Mouse (Mus musculus): ENCODE measurements around the gene Edrf1. TPM values are rescaled to one million over a fixed set of nuclear protein-coding genes. Genes with fewer than 3 reads are reported as not detected.

Edrf1 gene
- total and polyA plus RNA-seq, 2 experiments = 8.0 to 18.7 TPM

GRCm38 (mm10) chr7:133634932-133635650, 2.3 kb upstream of the Edrf1 start:
- DNase-seq (ENCODE audit: extremely low read depth, low read depth, low spot score) = no peak
- Histone ChIP-seq H3K4me1 (ENCODE audit: control insufficient read depth, insufficient read depth, low read length) (peaks cover 4% of the 10 kb centered on the region), H3K27ac (replicated peaks; ENCODE audit: insufficient read depth, low read depth, low read length) (no peak overlapping the region), H3K4me3 (ENCODE audit: insufficient read depth, low read depth, low read length) (no peak overlapping the region), H3K79me2 (ENCODE audit: control insufficient read depth, insufficient read depth, low read length) (peaks cover 9% of the 10 kb centered on the region; the same call in 1 of the 2 replicates), H3K9ac (ENCODE audit: low read depth, low read length) (no peak overlapping the region), H3K27me3 (ENCODE audit: control insufficient read depth, insufficient read depth, low read length) (no peaks in the 10 kb centered on the region), H3K36me3 (ENCODE audit: control insufficient read depth, insufficient read depth, low read length) (peaks cover 7% of the 10 kb centered on the region)
- WGBS = 65% methylated on average over 10 of the region's 12 CpGs
- no peak for TF ChIP-seq POLR2A (IDR thresholded peaks at IDR 0.05; ENCODE audit: extremely low read depth, insufficient read depth, low read length)
- TF ChIP-seq CTCF (IDR thresholded peaks at IDR 0.05; ENCODE audit: low read depth, low read length) = no peak

- peak; percentile 75 for DNase-seq (ENCODE audit: extremely low read depth, low read depth, low spot score)
- Histone ChIP-seq H3K27me3 (ENCODE audit: control insufficient read depth, insufficient read depth, low read length) (no peaks in the 10 kb centered on the region), H3K4me1 (ENCODE audit: control insufficient read depth, insufficient read depth, low read length) (peaks cover 4% of the 10 kb centered on the region), H3K36me3 (ENCODE audit: control insufficient read depth, insufficient read depth, low read length) (peaks cover 20% of the 10 kb centered on the region), H3K27ac (replicated peaks; ENCODE audit: insufficient read depth, low read depth, low read length) (peak overlapping the region; percentile 57), H3K79me2 (ENCODE audit: control insufficient read depth, insufficient read depth, low read length) (peaks cover 9% of the 10 kb centered on the region; the same call in 1 of the 2 replicates), H3K9ac (ENCODE audit: low read depth, low read length) (peak overlapping the region; percentile 66), H3K4me3 (ENCODE audit: insufficient read depth, low read depth, low read length) (peak overlapping the region; percentile 64)
- peak; percentile 91 for TF ChIP-seq CTCF (IDR thresholded peaks at IDR 0.05; ENCODE audit: low read depth, low read length)
- TF ChIP-seq POLR2A (IDR thresholded peaks at IDR 0.05; ENCODE audit: extremely low read depth, insufficient read depth, low read length) = no peak
- 2% methylated on average over 21 of the region's 21 CpGs for WGBS
These were observed 498 bp upstream of the Edrf1 start for GRCm38 (mm10) chr7:133636738-133637352.

- Histone ChIP-seq H3K36me3 (ENCODE audit: control insufficient read depth, insufficient read depth, low read length) (peaks cover 33% of the 10 kb centered on the region), H3K9ac (ENCODE audit: low read depth, low read length) (peak overlapping the region; percentile 91), H3K27ac (replicated peaks; ENCODE audit: insufficient read depth, low read depth, low read length) (peak overlapping the region; percentile 68), H3K27me3 (ENCODE audit: control insufficient read depth, insufficient read depth, low read length) (no peaks in the 10 kb centered on the region), H3K4me3 (ENCODE audit: insufficient read depth, low read depth, low read length) (peak overlapping the region; percentile 90), H3K4me1 (ENCODE audit: control insufficient read depth, insufficient read depth, low read length) (peaks cover 4% of the 10 kb centered on the region), H3K79me2 (ENCODE audit: control insufficient read depth, insufficient read depth, low read length) (peaks cover 9% of the 10 kb centered on the region; the same call in 1 of the 2 replicates)
- peak; percentile 89 for DNase-seq (ENCODE audit: extremely low read depth, low read depth, low spot score)
- 1% methylated on average over 13 of the region's 13 CpGs for WGBS
- TF ChIP-seq CTCF (IDR thresholded peaks at IDR 0.05; ENCODE audit: low read depth, low read length) (no peak), POLR2A (IDR thresholded peaks at IDR 0.05; ENCODE audit: extremely low read depth, insufficient read depth, low read length) (0 out of 2 replicates have a peak, but pooled peaks have one; percentile 44)
These were observed 963 bp downstream of the Edrf1 start for GRCm38 (mm10) chr7:133638306-133638705.

- WGBS = 75% methylated on average over 13 of the region's 13 CpGs
- no peak overlapping the region for H3K9ac ChIP-seq (ENCODE audit: low read depth, low read length)
- H3K4me1 ChIP-seq (ENCODE audit: control insufficient read depth, insufficient read depth, low read length) = peaks cover 4% of the 10 kb centered on the region
- H3K36me3 ChIP-seq (ENCODE audit: control insufficient read depth, insufficient read depth, low read length) = peaks cover 38% of the 10 kb centered on the region
- no peaks in the 10 kb centered on the region for H3K27me3 ChIP-seq (ENCODE audit: control insufficient read depth, insufficient read depth, low read length)
- no peak for TF ChIP-seq CTCF (IDR thresholded peaks at IDR 0.05; ENCODE audit: low read depth, low read length)
- no peak for TF ChIP-seq POLR2A (IDR thresholded peaks at IDR 0.05; ENCODE audit: extremely low read depth, insufficient read depth, low read length)
- peak overlapping the region; percentile 52 for H3K27ac ChIP-seq (replicated peaks; ENCODE audit: insufficient read depth, low read depth, low read length)
- peaks cover 9% of the 10 kb centered on the region; the same call in 1 of the 2 replicates for H3K79me2 ChIP-seq (ENCODE audit: control insufficient read depth, insufficient read depth, low read length)
- DNase-seq (ENCODE audit: extremely low read depth, low read depth, low spot score) = no peak
- H3K4me3 ChIP-seq (ENCODE audit: insufficient read depth, low read depth, low read length) = no peak overlapping the region
These were observed 1.5 kb downstream of the Edrf1 start for GRCm38 (mm10) chr7:133638821-133639220.

GRCm38 (mm10) chr7:133645716-133646115, 8.4 kb downstream of the Edrf1 start:
- 92% methylated on average over 6 of the region's 6 CpGs for WGBS
- H3K4me3 ChIP-seq (ENCODE audit: insufficient read depth, low read depth, low read length) = no peak overlapping the region
- H3K27me3 ChIP-seq (ENCODE audit: control insufficient read depth, insufficient read depth, low read length) = no peaks in the 10 kb centered on the region
- DNase-seq (ENCODE audit: extremely low read depth, low read depth, low spot score) = no peak
- TF ChIP-seq POLR2A (IDR thresholded peaks at IDR 0.05; ENCODE audit: extremely low read depth, insufficient read depth, low read length) (no peak), CTCF (IDR thresholded peaks at IDR 0.05; ENCODE audit: low read depth, low read length) (no peak)
- H3K36me3 ChIP-seq (ENCODE audit: control insufficient read depth, insufficient read depth, low read length) = peaks cover 87% of the 10 kb centered on the region
- H3K27ac ChIP-seq (replicated peaks; ENCODE audit: insufficient read depth, low read depth, low read length) = no peak overlapping the region
- H3K9ac ChIP-seq (ENCODE audit: low read depth, low read length) = no peak overlapping the region
- no peaks in the 10 kb centered on the region for H3K4me1 ChIP-seq (ENCODE audit: control insufficient read depth, insufficient read depth, low read length)
- 0 out of 2 replicates have a peak, but pooled peaks cover 4% of the 10 kb centered on the region for H3K79me2 ChIP-seq (ENCODE audit: control insufficient read depth, insufficient read depth, low read length)

Data from liver, adult 2 months (tissue).